ENCODE assay signal across 21 mouse cellular contexts in the genomic region with DNA sequence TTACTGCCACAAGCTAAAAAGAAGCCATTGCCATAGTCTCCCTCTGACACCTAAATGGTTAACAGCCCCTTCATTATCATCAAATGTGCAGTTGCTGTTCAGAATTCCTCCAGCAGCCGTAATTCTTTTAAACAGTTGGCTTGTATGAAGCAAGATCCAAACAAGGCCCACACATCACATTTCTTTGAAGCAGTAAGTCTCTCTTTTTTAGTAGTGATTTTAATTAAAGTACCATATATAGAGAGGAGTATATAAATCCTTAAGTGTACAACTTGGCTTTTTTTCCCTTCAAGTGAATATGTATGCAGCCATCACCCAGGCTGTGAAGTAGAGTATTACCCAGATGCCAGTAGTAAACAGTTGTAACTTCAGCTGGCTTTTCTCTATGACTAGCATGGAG.
"Had no signal": no experiment of that assay in that cellular context is flagged by ENCODE, and none has a peak within 500 bp of the region (broad histone marks: within the 10 kb centered on the region; RNA-seq: fewer than 3 reads in every experiment).

No protein-coding gene starts in this region.

- H3K27me3 ChIP-seq: limb, embryonic 12.5 days; limb, embryonic 15.5 days; midbrain, embryonic 12.5 days; midbrain, embryonic 15.5 days; neural tube, embryonic 12.5 days; neural tube, embryonic 15.5 days had no signal

- H3K4me3 ChIP-seq: limb, embryonic 12.5 days; limb, embryonic 15.5 days; midbrain, embryonic 12.5 days; midbrain, embryonic 15.5 days; neural tube, embryonic 12.5 days; neural tube, embryonic 15.5 days had no signal

- H3K4me2 ChIP-seq: limb, embryonic 12.5 days; limb, embryonic 15.5 days; midbrain, embryonic 12.5 days; midbrain, embryonic 15.5 days; neural tube, embryonic 12.5 days; neural tube, embryonic 15.5 days had no signal

- ATAC-seq: inflammation-experienced regulatory T-cells, adult 6 months; intestine, embryonic 16.5 days; lung, postnatal 0 days; midbrain, embryonic 15.5 days had no signal

- DNase-seq: kidney, adult 18-20 months; kidney, adult 9 months; kidney, postnatal 36 days; lung, adult 2 months; right cerebral cortex, adult 18-20 months; right cerebral cortex, postnatal 14 days; right cerebral cortex, postnatal 4 days; thymus, adult 2 months; thymus, postnatal 14 days; thymus, postnatal 4 days had no signal

- H3K9ac ChIP-seq: limb, embryonic 12.5 days; limb, embryonic 15.5 days; midbrain, embryonic 12.5 days; midbrain, embryonic 15.5 days; neural tube, embryonic 12.5 days; neural tube, embryonic 15.5 days had no signal

- H3K9me3 ChIP-seq: limb, embryonic 12.5 days; limb, embryonic 15.5 days; midbrain, embryonic 12.5 days; midbrain, embryonic 15.5 days; neural tube, embryonic 12.5 days; neural tube, embryonic 15.5 days had no signal

- H3K36me3 ChIP-seq: limb, embryonic 12.5 days; limb, embryonic 15.5 days; midbrain, embryonic 12.5 days; midbrain, embryonic 15.5 days; neural tube, embryonic 12.5 days; neural tube, embryonic 15.5 days had no signal

- H3K27ac ChIP-seq: limb, embryonic 12.5 days; limb, embryonic 15.5 days; macrophage; midbrain, embryonic 12.5 days; midbrain, embryonic 15.5 days; neural tube, embryonic 12.5 days; neural tube, embryonic 15.5 days; stomach, postnatal 0 days had no signal

- H3K4me1 ChIP-seq: limb, embryonic 12.5 days; limb, embryonic 15.5 days; midbrain, embryonic 12.5 days; midbrain, embryonic 15.5 days; neural tube, embryonic 12.5 days; neural tube, embryonic 15.5 days had no signal
